Mouse (Mus musculus) hindbrain, embryonic 13.5 days (tissue): ENCODE results near the gene Rpl37a. TPM values are rescaled to one million over a fixed set of nuclear protein-coding genes. Genes with fewer than 3 reads are reported as not detected.

Experiments used
- ATAC-seq: fragments of 200-750 bp; cut with Nextera tagmentation; 2 replicates; pipeline ENCODE4 v1.8.0; 2017; ENCODE audit warnings: moderate TSS enrichment; ENCODE audit not compliant: low FRiP score
- H3K27ac ChIP-seq: fragments of 300-500 bp; sonication (generic); 2 replicates; pipeline ENCODE4 v1.5.1; 2015; ENCODE audit warnings: inconsistent platforms, mild to moderate bottlenecking, moderate library complexity
- H3K27me3 ChIP-seq: fragments of 300-500 bp; sonication (generic); 2 replicates; pipeline ENCODE4 v1.6.1; 2015; ENCODE audit warnings: mild to moderate bottlenecking, inconsistent platforms
- H3K36me3 ChIP-seq: fragments of 300-500 bp; sonication (generic); 2 replicates; pipeline ENCODE4 v1.6.1; 2015; ENCODE audit warnings: mild to moderate bottlenecking, inconsistent platforms
- H3K4me1 ChIP-seq: fragments of 300-500 bp; sonication (generic); replicated peaks from 2 replicates; pipeline ENCODE4 v1.6.1; 2015; ENCODE audit warnings: inconsistent platforms
- H3K4me2 ChIP-seq: fragments of 300-500 bp; sonication (generic); 2 replicates; pipeline ENCODE4 v1.6.1; 2015; ENCODE audit warnings: inconsistent platforms, mild to moderate bottlenecking, moderate library complexity
- H3K4me3 ChIP-seq: fragments of 300-500 bp; sonication (generic); 2 replicates; pipeline ENCODE4 v1.5.1; 2015; ENCODE audit warnings: mild to moderate bottlenecking, inconsistent platforms
- H3K9ac ChIP-seq: fragments of 300-500 bp; sonication (generic); 2 replicates; pipeline ENCODE4 v1.6.1; 2015; ENCODE audit warnings: mild to moderate bottlenecking, inconsistent platforms
- H3K9me3 ChIP-seq: fragments of 300-500 bp; sonication (generic); 2 replicates; pipeline ENCODE4 v1.6.1; 2016; ENCODE audit warnings: inconsistent platforms
- WGBS: fragments of 180-500 bp; shearing (Covaris S2); methylation state at CpG from one replicate; pipeline ENCODE4 v1.1.7; 2015; 5-methylcytosine and 5-hydroxymethylcytosine counted together
- polyA plus RNA-seq: library from polyadenylated mRNA; unstranded; fragments of >200 nt; fragmentation: Nextera tagmentation; extraction: Ambion mirVana; gene quantifications from 2 replicates; pipeline ENCODE4 v1.2.1, GENCODE M21; 2015

The Rpl37a gene
- polyA plus RNA-seq, 1 experiment from 2014 or later: 1,281 TPM

DNA sequence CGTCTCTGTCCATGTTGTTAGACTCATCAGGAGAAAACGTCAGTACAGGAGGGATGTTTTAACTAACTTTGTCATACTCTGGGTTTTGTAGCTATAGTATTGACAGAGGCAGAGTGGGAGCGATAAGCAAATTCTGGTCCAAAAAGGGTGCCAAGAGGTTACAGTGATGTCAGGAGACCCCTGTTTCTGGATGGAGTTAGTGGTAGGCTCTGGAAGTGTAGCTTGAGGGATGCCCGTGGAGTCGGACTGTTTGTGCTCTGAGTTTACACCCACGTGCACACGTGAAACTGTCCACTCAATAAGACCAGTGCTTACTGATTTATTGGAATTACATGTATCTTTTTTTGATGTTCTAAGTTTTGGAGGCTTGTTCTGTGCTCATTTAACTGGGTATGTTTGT lies 6.5 kb downstream of the Rpl37a start:
- no peaks in the 10 kb centered on the region for H3K27me3 ChIP-seq
- ATAC-seq: no peak
- no peak overlapping the region for H3K27ac ChIP-seq
- no peak overlapping the region for H3K4me3 ChIP-seq
- H3K4me2 ChIP-seq: no peak overlapping the region
- peaks cover 20% of the 10 kb centered on the region for H3K4me1 ChIP-seq
- H3K9me3 ChIP-seq: no peaks in the 10 kb centered on the region
- WGBS: 93% methylated on average over 7 of the region's 7 CpGs
- H3K9ac ChIP-seq: no peak overlapping the region
- peaks cover 37% of the 10 kb centered on the region for H3K36me3 ChIP-seq

DNA sequence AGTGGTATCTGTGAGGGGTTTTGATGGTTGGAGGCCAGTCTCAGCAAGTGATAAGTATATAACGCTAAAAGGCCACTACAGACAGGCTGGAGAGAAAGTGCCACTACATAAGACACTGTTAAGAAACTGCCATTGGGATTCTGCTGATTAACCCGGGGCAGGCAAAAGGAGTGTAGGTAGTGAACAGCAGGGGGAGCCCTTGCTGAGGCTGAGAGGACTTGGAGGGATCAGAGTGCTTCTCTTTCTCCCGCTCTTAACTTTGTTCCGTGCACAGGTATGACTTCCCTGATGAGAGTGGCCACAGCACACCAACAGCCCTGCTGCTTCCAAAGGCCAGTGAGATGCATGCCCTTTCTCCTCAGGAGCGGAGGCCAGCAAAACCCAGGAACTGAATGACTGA lies 7.8 kb downstream of the Rpl37a start:
- H3K4me2 ChIP-seq: no peak overlapping the region
- peaks cover 10% of the 10 kb centered on the region for H3K4me1 ChIP-seq
- no peak for ATAC-seq

DNA sequence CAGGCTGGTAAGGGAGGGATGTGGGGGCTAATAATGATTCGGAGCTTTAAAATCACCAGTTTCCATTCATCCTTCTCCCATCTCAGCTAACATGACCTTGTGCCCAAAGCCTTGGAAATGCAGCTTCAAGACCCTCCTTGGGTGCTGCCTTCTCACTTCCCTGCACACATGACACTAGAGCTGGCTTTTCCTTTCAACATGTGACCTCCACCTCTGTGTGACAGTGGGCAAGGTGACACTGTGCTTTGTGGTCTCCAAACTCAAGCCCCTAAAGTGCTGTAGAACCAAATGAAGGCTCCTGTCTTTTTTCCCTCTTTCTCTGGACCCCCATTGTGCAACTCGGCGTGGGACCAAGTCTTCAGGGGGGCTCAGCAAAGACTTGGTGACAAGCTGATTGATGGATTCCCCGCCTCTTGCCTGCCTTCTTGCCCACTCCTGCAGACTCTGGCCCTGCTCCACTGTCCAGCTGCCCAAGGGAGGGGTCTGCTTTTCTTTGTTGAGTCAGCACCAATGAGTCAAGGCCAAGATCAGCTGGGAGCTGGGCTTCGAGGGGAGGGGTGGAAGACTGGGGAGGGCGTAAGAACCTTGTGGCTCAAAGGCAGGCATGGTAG lies 9.1 kb downstream of the Rpl37a start:
- H3K4me2 ChIP-seq: no peak overlapping the region
- no peak overlapping the region for H3K9ac ChIP-seq
- H3K27ac ChIP-seq: no peak overlapping the region
- no peaks in the 10 kb centered on the region for H3K9me3 ChIP-seq
- WGBS: 21% methylated on average over 6 of the region's 6 CpGs
- H3K4me1 ChIP-seq: peaks cover 6% of the 10 kb centered on the region
- no peak overlapping the region for H3K4me3 ChIP-seq
- peaks cover 14% of the 10 kb centered on the region for H3K36me3 ChIP-seq
- no peaks in the 10 kb centered on the region for H3K27me3 ChIP-seq
- peak; percentile 78 for ATAC-seq

More for the DNA sequence above, 7.8 kb downstream of the Rpl37a start:
- no peaks in the 10 kb centered on the region for H3K27me3 ChIP-seq
- H3K36me3 ChIP-seq: peaks cover 26% of the 10 kb centered on the region
- no peak overlapping the region for H3K4me3 ChIP-seq
- H3K9ac ChIP-seq: no peak overlapping the region
- 25% methylated on average over 5 of the region's 5 CpGs for WGBS
- H3K27ac ChIP-seq: no peak overlapping the region
- no peaks in the 10 kb centered on the region for H3K9me3 ChIP-seq

DNA sequence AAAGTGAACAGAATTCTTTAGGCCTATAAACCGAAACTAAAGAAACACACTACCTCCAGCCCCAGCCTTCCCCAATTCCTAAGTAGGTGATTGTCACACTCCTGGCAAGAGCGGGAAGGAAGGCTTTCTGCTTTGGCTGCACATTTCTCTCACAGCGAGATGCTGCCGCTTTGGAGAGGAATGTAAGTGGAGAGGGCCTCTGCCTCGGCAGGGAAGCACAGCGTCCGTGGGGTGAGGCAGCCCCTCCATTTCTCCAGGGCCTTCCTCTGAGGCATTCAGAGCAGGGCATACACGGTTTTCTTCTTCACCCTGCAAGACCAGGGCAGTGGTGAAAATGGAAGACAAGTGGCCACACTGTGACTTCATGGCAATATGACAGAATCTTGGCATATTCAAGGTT lies 11.6 kb downstream of the Rpl37a start:
- Histone ChIP-seq H3K9ac (no peak overlapping the region), H3K36me3 (peaks cover 5% of the 10 kb centered on the region; the same call in 1 of the 2 replicates), H3K27me3 (no peaks in the 10 kb centered on the region), H3K9me3 (no peaks in the 10 kb centered on the region), H3K4me2 (no peak overlapping the region), H3K4me1 (peaks cover 6% of the 10 kb centered on the region), H3K27ac (no peak overlapping the region), H3K4me3 (no peak overlapping the region)
- WGBS: 40% methylated on average over 8 of the region's 8 CpGs
- no peak for ATAC-seq

DNA sequence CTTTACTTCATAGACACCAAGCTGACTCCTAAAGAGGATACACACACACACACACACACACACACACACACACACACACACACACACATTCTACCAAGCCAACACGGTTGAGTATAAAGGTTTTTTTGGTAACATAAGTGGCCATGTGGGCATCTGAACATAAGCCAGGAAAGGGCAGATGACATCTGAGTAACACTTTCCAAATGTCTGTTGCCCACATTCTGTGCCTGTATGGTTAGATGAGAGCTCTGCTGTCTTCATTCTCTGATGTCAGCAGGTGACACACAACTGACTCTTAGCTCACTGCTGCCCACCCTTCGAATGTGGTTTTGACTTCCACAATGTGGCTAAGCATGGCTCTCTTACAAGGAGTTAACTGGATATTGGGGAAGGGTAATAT lies 13.3 kb downstream of the Rpl37a start:
- H3K4me2 ChIP-seq: no peak overlapping the region
- no peak overlapping the region for H3K27ac ChIP-seq
- H3K9me3 ChIP-seq: no peaks in the 10 kb centered on the region
- peaks cover 6% of the 10 kb centered on the region for H3K4me1 ChIP-seq
- H3K4me3 ChIP-seq: no peak overlapping the region
- peaks cover 2% of the 10 kb centered on the region; the same call in 1 of the 2 replicates for H3K36me3 ChIP-seq
- H3K27me3 ChIP-seq: no peaks in the 10 kb centered on the region
- 88% methylated on average over 2 of the region's 2 CpGs for WGBS
- no peak for ATAC-seq
- H3K9ac ChIP-seq: no peak overlapping the region

DNA sequence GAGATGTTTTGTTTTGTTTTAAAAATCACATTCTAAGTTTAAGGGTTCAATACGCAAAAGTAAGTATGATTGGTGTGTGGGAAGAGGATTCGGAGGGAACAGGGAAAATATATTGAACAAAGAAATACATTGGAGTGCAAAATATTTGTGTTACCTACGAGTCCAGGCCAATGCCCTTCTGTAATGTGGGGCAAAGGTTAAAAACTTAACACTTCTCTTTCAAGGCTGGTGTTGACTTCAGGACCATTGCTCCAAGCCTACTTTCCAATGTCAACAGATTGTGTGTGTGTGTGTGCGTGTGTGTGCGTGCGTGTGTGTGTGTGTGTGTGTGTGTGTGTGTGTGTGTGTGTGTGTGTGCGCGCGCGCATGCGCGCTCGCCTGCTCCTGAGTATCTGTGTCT lies 14.9 kb downstream of the Rpl37a start:
- whole genome bisulfite sequencing: 91% methylated on average over 13 of the region's 13 CpGs
- Histone ChIP-seq H3K27ac (no peak overlapping the region), H3K4me3 (no peak overlapping the region), H3K36me3 (no peaks in the 10 kb centered on the region), H3K9ac (no peak overlapping the region), H3K4me1 (no peaks in the 10 kb centered on the region), H3K9me3 (no peaks in the 10 kb centered on the region), H3K27me3 (no peaks in the 10 kb centered on the region), H3K4me2 (no peak overlapping the region)
- ATAC-seq: no peak

DNA sequence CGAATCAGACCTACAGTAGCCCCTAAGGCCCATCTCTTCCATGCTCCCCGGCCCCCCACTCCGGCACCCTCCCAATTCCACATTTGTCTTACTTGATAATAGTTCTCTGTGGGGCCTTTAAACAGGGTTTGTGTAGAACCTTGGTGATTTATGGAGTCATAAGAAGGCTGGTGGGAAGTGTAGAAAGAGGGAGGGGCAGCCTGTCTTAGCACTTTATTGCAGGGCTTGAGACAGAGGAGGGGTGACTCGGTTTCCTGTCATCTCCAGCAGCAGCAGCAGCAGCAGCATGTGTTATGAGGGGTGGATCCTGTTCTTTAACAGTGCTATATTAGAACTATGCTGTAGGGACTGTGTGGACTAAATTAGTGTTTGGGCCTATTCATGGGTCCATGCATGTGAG lies 17.7 kb downstream of the Rpl37a start:
- Histone ChIP-seq H3K9ac (no peak overlapping the region), H3K27me3 (no peaks in the 10 kb centered on the region), H3K4me3 (no peak overlapping the region), H3K4me1 (no peaks in the 10 kb centered on the region), H3K36me3 (no peaks in the 10 kb centered on the region), H3K9me3 (no peaks in the 10 kb centered on the region), H3K4me2 (no peak overlapping the region), H3K27ac (no peak overlapping the region)
- 80% methylated on average over 4 of the region's 4 CpGs for WGBS
- no peak for ATAC-seq

DNA sequence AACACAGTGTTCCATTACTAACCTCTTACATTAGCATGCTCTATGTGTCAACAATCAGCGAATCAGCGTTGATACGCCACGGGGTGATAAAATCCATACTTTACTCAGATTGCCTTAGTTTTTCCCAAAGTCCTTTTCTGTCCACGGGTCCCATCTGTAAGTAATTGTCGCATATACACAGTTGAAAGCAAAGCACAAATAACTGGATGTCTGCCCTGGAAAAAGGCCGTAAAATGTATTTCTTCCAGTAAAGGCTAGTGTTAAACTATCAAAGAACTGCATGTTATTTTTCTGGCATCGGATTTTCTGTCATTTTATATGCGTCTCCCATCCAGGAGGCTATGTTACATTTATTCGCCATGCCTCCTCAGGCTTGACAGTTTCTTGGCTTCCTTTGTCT lies 19.0 kb downstream of the Rpl37a start:
- H3K4me3 ChIP-seq: no peak overlapping the region
- 77% methylated on average over 10 of the region's 10 CpGs for WGBS
- no peak overlapping the region for H3K27ac ChIP-seq
- no peak overlapping the region for H3K4me2 ChIP-seq
- H3K36me3 ChIP-seq: no peaks in the 10 kb centered on the region
- H3K9me3 ChIP-seq: no peaks in the 10 kb centered on the region
- no peak for ATAC-seq
- H3K27me3 ChIP-seq: no peaks in the 10 kb centered on the region
- H3K4me1 ChIP-seq: no peaks in the 10 kb centered on the region
- no peak overlapping the region for H3K9ac ChIP-seq

DNA sequence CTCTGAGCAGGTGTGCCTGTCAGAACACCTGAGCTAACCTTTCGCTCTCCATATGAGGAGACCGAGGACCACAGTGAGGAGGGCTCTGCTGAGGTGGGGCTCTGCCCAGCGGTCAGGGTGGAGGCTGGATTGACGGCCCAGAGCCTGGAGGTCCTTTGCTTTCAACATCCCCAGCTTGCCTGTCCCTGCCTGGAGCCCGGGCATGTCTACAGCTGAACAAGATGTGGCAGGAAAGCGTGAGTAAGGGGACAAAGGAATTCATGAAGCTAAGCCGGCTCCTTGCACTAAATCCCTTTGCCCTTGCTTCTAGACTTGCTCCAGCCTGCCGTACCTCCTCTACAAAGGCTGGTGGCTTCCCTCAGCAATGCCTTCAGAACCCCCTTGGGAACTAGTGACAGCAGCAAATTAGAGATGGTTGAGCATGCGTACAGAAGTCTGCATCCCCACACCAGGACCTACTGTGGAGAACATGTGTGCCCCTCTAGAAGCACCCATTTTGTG lies 22.2 kb downstream of the Rpl37a start:
- no peaks in the 10 kb centered on the region for H3K27me3 ChIP-seq
- no peak overlapping the region for H3K4me3 ChIP-seq
- H3K27ac ChIP-seq: no peak overlapping the region
- no peaks in the 10 kb centered on the region for H3K36me3 ChIP-seq
- WGBS: 86% methylated on average over 9 of the region's 9 CpGs
- no peak overlapping the region for H3K4me2 ChIP-seq
- ATAC-seq: no peak
- no peak overlapping the region for H3K9ac ChIP-seq
- H3K4me1 ChIP-seq: 0 out of 2 replicates have a peak, but pooled peaks cover 7% of the 10 kb centered on the region
- H3K9me3 ChIP-seq: no peaks in the 10 kb centered on the region

DNA sequence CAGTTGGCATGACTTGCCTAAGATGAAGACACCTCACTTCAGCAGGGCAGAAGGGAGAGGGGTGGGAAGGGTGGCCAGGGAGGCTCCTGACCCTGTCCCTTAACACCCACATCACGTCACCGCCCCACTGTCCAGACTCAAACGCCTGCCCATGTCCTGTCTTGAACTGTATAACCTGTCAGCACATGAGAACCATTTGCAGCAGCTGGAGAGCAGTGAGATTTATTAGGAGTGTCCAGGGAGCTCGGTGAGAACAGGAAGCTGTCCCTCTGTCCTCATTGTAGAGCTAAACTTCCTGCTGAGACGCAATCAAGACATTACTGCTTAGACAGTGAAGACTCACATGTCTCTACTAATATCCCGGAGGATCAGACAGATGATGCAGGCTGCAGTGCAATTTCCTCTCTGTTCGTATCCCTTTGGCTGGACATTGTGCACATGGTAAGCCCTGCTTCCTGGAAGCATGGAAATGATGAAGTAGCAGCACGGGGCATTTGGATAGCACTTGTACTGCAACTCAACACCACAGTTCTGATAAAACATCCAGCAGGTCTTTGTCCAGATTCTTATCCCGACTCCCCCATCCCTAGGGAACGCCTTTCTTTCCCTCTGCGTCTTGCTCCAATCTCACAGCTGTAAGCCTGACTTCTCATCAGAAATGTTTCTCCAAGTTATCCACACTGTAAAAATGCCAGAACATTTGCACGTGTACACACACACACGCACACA lies 25.5 kb downstream of the Rpl37a start:
- H3K9me3 ChIP-seq: no peaks in the 10 kb centered on the region
- H3K27ac ChIP-seq: no peak overlapping the region
- no peaks in the 10 kb centered on the region for H3K36me3 ChIP-seq
- no peak for ATAC-seq
- WGBS: 64% methylated on average over 13 of the region's 13 CpGs
- H3K9ac ChIP-seq: no peak overlapping the region
- H3K27me3 ChIP-seq: no peaks in the 10 kb centered on the region
- H3K4me1 ChIP-seq: peaks cover 23% of the 10 kb centered on the region
- no peak overlapping the region for H3K4me2 ChIP-seq
- H3K4me3 ChIP-seq: no peak overlapping the region

DNA sequence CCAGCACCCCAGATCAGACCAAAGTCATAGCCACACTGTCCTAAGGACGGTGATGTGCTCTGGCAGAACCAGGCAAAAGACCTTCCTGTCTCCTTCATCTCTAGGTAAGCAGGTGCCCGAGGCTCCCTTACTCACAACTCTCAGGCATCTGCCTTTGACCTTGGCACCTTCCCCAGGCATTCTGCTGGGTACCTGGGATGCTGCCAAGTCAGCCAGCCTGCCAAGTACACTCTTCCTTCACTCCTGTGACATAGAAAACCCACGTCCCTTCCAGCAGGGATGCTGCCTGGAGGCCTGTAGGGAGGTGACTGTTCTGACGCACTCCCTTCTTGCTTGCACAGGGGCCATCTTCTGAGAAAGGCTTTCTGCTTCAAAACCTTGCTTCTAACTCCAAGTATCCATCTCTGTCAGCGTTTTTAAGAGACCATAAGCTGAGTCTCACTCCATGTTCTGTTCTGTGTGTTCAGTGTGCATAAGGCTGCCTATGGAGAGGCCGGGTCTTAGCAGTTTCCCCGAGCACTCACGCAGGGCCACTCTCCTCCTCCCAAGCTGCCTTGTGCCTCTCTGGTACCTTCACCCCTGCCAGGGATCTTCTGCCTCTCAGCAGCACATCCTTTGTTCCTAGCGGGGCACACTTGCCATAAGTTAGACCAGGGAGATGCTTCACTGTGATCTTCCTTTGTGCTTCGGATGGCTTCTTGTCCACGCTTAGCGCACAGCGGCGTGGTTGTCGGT lies 28.0 kb downstream of the Rpl37a start:
- H3K9ac ChIP-seq: no peak overlapping the region
- H3K4me3 ChIP-seq: no peak overlapping the region
- H3K36me3 ChIP-seq: no peaks in the 10 kb centered on the region
- H3K9me3 ChIP-seq: no peaks in the 10 kb centered on the region
- peak; percentile 72 for ATAC-seq
- peak overlapping the region; percentile 78 for H3K27ac ChIP-seq
- WGBS: 65% methylated on average over 15 of the region's 15 CpGs
- no peaks in the 10 kb centered on the region for H3K27me3 ChIP-seq
- no peak overlapping the region for H3K4me2 ChIP-seq
- peaks cover 23% of the 10 kb centered on the region for H3K4me1 ChIP-seq

DNA sequence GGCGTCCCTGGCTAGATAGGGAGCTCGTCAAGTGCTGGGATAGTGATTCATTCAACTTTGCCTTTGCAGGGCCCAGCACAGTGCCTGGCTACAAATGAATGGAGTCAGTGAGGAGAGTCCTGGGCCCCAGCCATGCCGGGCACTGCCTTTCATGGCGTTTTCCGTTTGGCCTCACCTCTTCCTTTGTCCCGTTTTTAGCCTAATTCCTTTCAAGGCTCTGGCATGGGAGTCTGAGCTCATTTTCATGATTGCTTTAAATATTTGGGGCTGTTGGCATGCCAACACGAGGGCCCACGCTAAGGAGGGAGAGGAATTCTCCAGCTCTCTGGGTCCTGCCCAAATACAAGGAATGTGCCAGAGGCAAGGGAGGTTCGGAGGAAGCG lies 28.6 kb downstream of the Rpl37a start:
- no peaks in the 10 kb centered on the region for H3K27me3 ChIP-seq
- no peaks in the 10 kb centered on the region for H3K9me3 ChIP-seq
- 48% methylated on average over 10 of the region's 10 CpGs for WGBS
- peak overlapping the region; percentile 78 for H3K27ac ChIP-seq
- no peak overlapping the region for H3K9ac ChIP-seq
- peak; percentile 72 for ATAC-seq
- H3K4me2 ChIP-seq: no peak overlapping the region
- H3K4me3 ChIP-seq: no peak overlapping the region
- no peaks in the 10 kb centered on the region for H3K36me3 ChIP-seq
- peaks cover 23% of the 10 kb centered on the region for H3K4me1 ChIP-seq
